Mouse (Mus musculus) heart, embryonic 14.5 days (tissue): Measurements from ENCODE around the gene Mipep. TPM values are rescaled to one million over a fixed set of nuclear protein-coding genes. Genes with fewer than 3 reads are reported as not detected.

Source experiments
- ATAC-seq: fragments of 200-750 bp; cut with Nextera tagmentation; 2 replicates; pipeline ENCODE4 v1.8.0; 2017; ENCODE audit warnings: low read depth, moderate TSS enrichment; ENCODE audit not compliant: insufficient number of reproducible peaks, insufficient read depth, low FRiP score
- H3K27ac ChIP-seq, 2 experiments: fragments of 200-500 bp in 1 of 2; fragments of 300-500 bp in 1 of 2; sonication (generic) in 1 of 2; replicated peaks in 1 of 2; 2 replicates each; pipeline ENCODE4 v1.5.1; 2012 to 2014; ENCODE audit warnings: low read depth in 2 of 2, low read length in 2 of 2, control low read depth in 1 of 2, mild to moderate bottlenecking in 1 of 2, mixed read lengths in 1 of 2; ENCODE audit not compliant: control insufficient read depth in 1 of 2, insufficient read depth in 1 of 2
- H3K27me3 ChIP-seq: fragments of 300-500 bp; sonication (generic); 2 replicates; pipeline ENCODE4 v1.6.1; 2014; ENCODE audit warnings: mild to moderate bottlenecking, low read length, control low read depth; ENCODE audit not compliant: control insufficient read depth, insufficient read depth
- H3K36me3 ChIP-seq: fragments of 300-500 bp; sonication (generic); 2 replicates; pipeline ENCODE4 v1.6.1; 2014; ENCODE audit warnings: mild to moderate bottlenecking, control low read depth, low read length, mixed read lengths; ENCODE audit not compliant: control insufficient read depth, insufficient read depth
- H3K4me1 ChIP-seq, 2 experiments: fragments of 200-500 bp in 1 of 2; fragments of 300-500 bp in 1 of 2; sonication (generic) in 1 of 2; 2 replicates each; pipeline ENCODE4 v1.6.1; 2012 to 2014; ENCODE audit warnings: low read length in 2 of 2, control low read depth in 1 of 2, mixed read lengths in 1 of 2; ENCODE audit not compliant: control insufficient read depth in 2 of 2, insufficient read depth in 2 of 2
- H3K4me2 ChIP-seq: fragments of 300-500 bp; sonication (generic); 2 replicates; pipeline ENCODE4 v1.6.1; 2014; ENCODE audit warnings: mild to moderate bottlenecking, low read length
- H3K4me3 ChIP-seq, 2 experiments: fragments of 200-500 bp in 1 of 2; fragments of 300-500 bp in 1 of 2; sonication (generic) in 1 of 2; 2 replicates each; pipeline ENCODE4 v1.5.1; 2012 to 2014; ENCODE audit warnings: low read length in 2 of 2, mild to moderate bottlenecking in 2 of 2, control low read depth in 1 of 2, low read depth in 1 of 2, moderate library complexity in 1 of 2; ENCODE audit not compliant: control insufficient read depth in 1 of 2, insufficient read depth in 1 of 2
- H3K9ac ChIP-seq: fragments of 300-500 bp; sonication (generic); 2 replicates; pipeline ENCODE4 v1.6.1; 2014; ENCODE audit warnings: mild to moderate bottlenecking, low read length
- H3K9me3 ChIP-seq: fragments of 300-500 bp; sonication (generic); 2 replicates; pipeline ENCODE4 v1.6.1; 2016; ENCODE audit warnings: low read length, control low read depth; ENCODE audit not compliant: control insufficient read depth
- WGBS: fragments of 180-500 bp; shearing (Covaris S2); extraction: QIAGEN DNeasy Blood & Tissue Kit; methylation state at CpG from one replicate; pipeline ENCODE4 v1.1.7; 2014; 5-methylcytosine and 5-hydroxymethylcytosine counted together
- polyA plus RNA-seq: library from polyadenylated mRNA; unstranded; fragments of >200 nt; fragmentation: Nextera tagmentation; extraction: Ambion mirVana; gene quantifications from 2 replicates; pipeline ENCODE4 v1.2.1, GENCODE M21; 2014

The Mipep gene
- polyA plus RNA-seq, 1 experiment from 2014 or later: 37.3 TPM

DNA sequence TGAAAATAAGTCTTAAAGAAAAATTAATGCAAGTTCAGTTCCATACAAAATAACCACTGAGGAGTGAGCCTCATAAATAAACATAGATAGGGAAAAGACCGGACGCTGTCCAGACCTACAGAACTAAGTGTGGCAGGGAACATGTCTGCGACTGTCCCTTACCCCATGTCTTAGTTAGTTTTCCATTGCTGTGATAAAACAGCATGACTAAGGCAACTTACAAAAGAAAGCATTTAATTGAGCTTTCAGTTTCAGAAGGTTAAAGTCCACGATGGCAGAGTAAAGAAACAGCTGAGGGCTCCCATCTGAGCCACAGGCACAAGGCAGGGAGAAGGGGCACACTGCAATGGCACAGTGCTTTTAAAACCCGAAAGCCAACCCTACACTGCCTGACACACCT lies 63.8 kb downstream of the Mipep start:
- no peaks in the 10 kb centered on the region for H3K9me3 ChIP-seq
- no peak overlapping the region for H3K4me3 ChIP-seq
- peaks cover 37% of the 10 kb centered on the region for H3K36me3 ChIP-seq
- H3K9ac ChIP-seq: no peak overlapping the region
- H3K27ac ChIP-seq: no peak overlapping the region
- no peak overlapping the region for H3K4me2 ChIP-seq
- no peaks in the 10 kb centered on the region; a peak in 1 of 4 replicates for H3K4me1 ChIP-seq
- no peak for ATAC-seq
- H3K27me3 ChIP-seq: peaks cover 5% of the 10 kb centered on the region; the same call in 1 of the 2 replicates
- WGBS: 70% methylated on average over 5 of the region's 5 CpGs

DNA sequence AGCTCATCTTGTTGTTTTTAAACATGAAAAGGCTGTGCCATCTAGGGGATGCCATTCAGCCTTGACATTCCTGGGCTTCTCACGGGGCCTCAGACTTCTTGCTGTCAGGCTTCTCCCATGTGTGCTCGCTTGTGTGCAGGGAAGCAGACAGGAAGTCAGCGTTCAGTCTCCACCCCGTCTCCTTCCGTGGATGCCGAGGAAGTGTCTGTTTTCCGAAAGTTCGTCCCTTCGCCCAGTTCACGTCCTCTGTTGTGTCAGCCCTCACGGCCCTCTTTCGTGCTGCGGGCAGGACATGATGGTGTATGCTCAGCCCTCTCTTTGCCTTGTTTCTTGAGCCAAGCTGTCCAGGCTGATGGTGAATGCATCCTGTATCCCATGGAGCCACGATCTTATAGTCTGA lies 65.7 kb downstream of the Mipep start:
- peaks cover 37% of the 10 kb centered on the region for H3K36me3 ChIP-seq
- peaks cover 5% of the 10 kb centered on the region; the same call in 1 of the 2 replicates for H3K27me3 ChIP-seq
- no peak overlapping the region for H3K9ac ChIP-seq
- no peak for ATAC-seq
- H3K4me3 ChIP-seq: no peak overlapping the region
- H3K27ac ChIP-seq: no peak overlapping the region
- H3K4me1 ChIP-seq: no peaks in the 10 kb centered on the region
- H3K9me3 ChIP-seq: no peaks in the 10 kb centered on the region
- 80% methylated on average over 14 of the region's 14 CpGs for WGBS
- H3K4me2 ChIP-seq: no peak overlapping the region

DNA sequence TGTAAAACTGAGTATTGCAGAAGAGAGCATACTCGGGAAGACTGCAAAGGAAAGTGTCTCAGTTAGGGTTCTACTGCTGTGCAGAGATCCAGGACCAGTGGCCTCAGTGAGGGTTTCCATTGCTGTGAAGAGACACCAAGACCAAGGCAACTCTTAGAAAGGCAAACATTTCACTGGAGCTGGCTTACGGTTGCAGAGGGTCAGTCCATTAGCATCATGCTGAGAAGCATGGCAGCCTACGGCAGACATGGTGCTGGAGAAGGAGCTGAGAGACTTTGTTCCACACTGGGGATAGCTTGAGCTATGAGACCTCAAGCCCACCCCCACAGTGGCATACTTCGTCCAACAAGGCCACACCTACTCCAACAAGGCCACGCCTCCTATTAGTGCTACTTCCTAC lies 67.3 kb downstream of the Mipep start:
- H3K9ac ChIP-seq: no peak overlapping the region
- no peak overlapping the region for H3K4me3 ChIP-seq
- peaks cover 30% of the 10 kb centered on the region for H3K36me3 ChIP-seq
- H3K9me3 ChIP-seq: no peaks in the 10 kb centered on the region
- H3K4me1 ChIP-seq: peaks cover 0 to 9% of the 10 kb centered on the region in 2 experiments; a peak in 3 of 4 replicates
- no peak overlapping the region for H3K4me2 ChIP-seq
- ATAC-seq: no peak
- no peak overlapping the region for H3K27ac ChIP-seq
- H3K27me3 ChIP-seq: no peaks in the 10 kb centered on the region
- WGBS: 86% methylated on average over 5 of the region's 5 CpGs

DNA sequence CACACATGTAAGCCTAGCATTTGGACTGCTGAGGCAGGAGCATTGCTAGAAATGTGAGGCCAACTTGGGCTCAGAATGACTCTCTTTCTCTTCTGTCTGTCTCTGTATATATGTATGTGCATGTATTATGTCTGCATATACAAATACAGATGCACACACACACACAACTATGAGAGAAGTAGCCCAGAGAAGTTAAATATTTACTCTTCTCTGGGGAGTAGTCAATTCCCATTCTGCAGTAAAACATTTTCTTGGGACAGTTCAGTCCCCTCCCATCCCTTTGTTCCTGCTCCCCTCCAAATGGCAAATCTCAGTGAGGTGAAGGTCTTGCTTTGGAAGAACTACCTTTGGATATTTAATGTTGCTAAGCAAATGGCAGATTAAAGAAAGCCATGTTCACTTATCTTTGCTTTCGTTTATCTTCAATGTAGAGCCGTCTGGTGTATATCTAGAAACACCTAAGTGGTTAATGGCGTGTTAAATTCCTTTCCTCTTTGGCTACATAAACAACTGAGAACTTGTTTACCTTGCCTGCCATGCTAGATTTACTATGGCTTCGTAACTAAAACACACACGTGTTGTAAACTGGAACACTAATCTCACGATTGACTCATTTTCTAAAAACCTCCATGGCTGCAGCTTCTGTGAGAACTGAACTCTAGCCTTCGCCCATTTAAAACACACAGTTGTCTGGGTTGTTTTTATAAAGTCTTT lies 72.0 kb downstream of the Mipep start:
- Histone ChIP-seq H3K9me3 (no peaks in the 10 kb centered on the region), H3K9ac (no peak overlapping the region), H3K4me3 (no peak overlapping the region), H3K4me2 (peak overlapping the region; percentile 37), H3K36me3 (peaks cover 6% of the 10 kb centered on the region; the same call in 1 of the 2 replicates), H3K27me3 (no peaks in the 10 kb centered on the region), H3K4me1 (peaks cover 17 to 36% of the 10 kb centered on the region in 2 experiments), H3K27ac (peak overlapping the region; percentile 25 to 32; a peak in 3 of 4 replicates)
- no peak for ATAC-seq
- WGBS: 23% methylated on average over 7 of the region's 7 CpGs

DNA sequence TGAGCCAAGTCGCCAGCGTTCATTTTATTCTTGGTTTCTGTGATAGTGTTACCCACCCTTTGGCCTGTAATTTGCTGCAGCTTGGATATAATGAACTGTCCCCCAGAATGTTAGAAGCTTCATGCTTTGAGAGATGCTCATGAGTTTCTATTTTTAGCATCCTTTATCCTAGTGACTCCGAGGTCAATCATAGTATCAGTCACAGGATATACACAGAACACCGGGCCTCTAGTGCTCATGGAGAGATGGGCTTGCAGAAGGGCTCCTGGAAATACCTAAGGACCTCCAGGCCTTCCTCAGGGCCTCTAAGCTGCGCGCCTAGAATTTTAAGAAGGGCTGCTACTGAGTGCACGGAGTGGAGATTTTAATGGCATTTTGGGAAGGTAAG lies 72.5 kb downstream of the Mipep start:
- no peaks in the 10 kb centered on the region for H3K27me3 ChIP-seq
- ATAC-seq: no peak
- no peak overlapping the region for H3K4me3 ChIP-seq
- H3K4me2 ChIP-seq: peak overlapping the region; percentile 37
- H3K9me3 ChIP-seq: no peaks in the 10 kb centered on the region
- peaks cover 17 to 36% of the 10 kb centered on the region in 2 experiments for H3K4me1 ChIP-seq
- WGBS: 22% methylated on average over 7 of the region's 7 CpGs
- peaks cover under 1% of the 10 kb centered on the region; the same call in 1 of the 2 replicates for H3K36me3 ChIP-seq
- H3K27ac ChIP-seq: peak overlapping the region; percentile 18 to 25; a peak in 3 of 4 replicates
- H3K9ac ChIP-seq: no peak overlapping the region

DNA sequence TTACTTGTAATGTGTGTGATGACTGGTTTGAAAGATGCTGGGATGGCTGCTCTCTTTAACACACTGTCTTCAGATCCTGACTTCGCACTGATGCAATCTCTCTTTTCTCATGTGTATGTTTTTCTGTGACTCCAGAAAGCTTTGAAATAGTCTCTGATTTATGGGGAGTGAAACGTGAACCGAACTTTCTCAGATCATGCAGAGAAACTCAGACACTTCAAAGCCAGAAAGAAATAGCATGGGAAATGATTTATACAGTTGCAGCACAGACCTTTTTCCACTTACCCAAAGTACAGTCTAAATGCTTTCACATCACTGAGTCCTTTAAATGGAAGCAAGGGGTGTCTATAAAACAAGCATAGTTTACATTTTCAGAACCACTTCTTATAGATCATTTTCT lies 79.0 kb downstream of the Mipep start:
- Histone ChIP-seq H3K36me3 (0 out of 2 replicates have a peak, but pooled peaks cover 4% of the 10 kb centered on the region), H3K9ac (no peak overlapping the region), H3K27me3 (no peaks in the 10 kb centered on the region), H3K27ac (no peak overlapping the region), H3K4me1 (peaks cover 6 to 9% of the 10 kb centered on the region in 2 experiments; a peak in 3 of 4 replicates), H3K4me3 (no peak overlapping the region), H3K9me3 (no peaks in the 10 kb centered on the region), H3K4me2 (no peak overlapping the region)
- no peak for ATAC-seq
- 85% methylated on average over 3 of the region's 3 CpGs for WGBS

DNA sequence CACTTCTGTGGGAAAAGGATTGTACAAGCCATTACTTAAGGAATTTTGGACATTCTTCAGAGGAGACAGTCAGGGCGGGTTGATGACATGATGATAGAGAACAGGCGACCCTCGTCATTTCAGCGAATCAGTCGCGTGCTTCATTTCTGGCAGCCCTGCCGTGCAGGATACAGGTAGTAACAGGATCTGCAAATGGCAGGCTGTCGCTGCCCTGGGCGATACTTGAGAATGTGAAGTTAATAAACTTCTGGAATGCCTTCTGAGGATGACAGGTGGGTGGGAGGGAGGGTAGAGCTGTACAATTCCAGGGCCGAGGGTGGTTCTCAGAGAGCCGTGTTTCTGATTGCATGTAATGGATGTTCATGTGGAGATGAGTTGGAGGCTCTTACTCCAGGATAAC lies 82.0 kb downstream of the Mipep start:
- 37% methylated on average over 11 of the region's 11 CpGs for WGBS
- no peaks in the 10 kb centered on the region for H3K27me3 ChIP-seq
- H3K9me3 ChIP-seq: no peaks in the 10 kb centered on the region
- no peak overlapping the region for H3K4me2 ChIP-seq
- peaks cover 9% of the 10 kb centered on the region; the same call in 1 of the 2 replicates for H3K36me3 ChIP-seq
- H3K9ac ChIP-seq: no peak overlapping the region
- H3K27ac ChIP-seq: no peak overlapping the region
- H3K4me1 ChIP-seq: no peaks in the 10 kb centered on the region
- ATAC-seq: no peak
- no peak overlapping the region for H3K4me3 ChIP-seq
